Mouse (Mus musculus): ENCODE data around the gene Olfr1298. TPM values are rescaled to one million over a fixed set of nuclear protein-coding genes. Genes with fewer than 3 reads are reported as not detected.

The Olfr1298 gene
- not detected in 2 replicates for polyA plus RNA-seq (2012; rRNA removed; ENCODE audit: low replicate concordance)

DNA sequence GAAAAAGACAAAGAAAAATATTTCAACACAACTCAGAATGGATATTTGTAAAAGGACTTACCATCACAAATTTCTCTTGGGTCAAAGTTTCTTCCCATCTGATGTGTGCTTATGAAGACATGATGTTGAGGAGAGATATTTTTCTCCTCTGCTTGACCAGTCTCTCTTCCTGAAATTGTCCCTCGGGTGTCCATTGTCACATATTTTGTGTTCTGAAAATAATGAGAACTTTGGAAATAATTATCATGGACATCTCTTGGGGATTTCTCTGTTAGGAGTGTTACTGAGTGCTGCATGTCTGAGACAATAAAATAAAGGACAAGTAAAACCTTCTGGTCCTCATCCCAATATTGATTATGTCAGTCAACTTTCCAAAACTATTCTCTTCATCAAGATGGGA is at the start of gene Olfr1298:
Gene Olfr1298, minus strand, starts transcription at position 101 of the 400 bp plus-strand sequence.

DNA sequence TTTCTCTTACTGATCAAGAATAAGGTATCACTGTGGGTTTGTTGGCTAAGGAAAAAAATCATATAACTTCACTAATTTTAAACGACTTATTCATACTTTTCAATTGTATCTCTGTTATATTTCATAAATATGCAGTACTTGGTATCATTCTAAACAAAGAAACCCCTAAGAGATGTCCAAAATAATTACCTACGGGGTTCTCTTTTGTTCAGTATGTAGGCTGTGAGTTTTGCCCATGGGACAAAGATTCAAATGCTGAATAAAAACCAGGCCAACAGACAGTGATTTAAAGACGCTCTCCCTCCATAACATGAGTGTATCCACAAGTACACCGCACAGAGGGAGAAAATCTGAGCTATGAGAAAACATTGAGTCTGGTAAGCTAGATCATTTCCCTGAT is 12.1 kb upstream of the Olfr1298 start, which contains the start of gene Olfr1299:
Gene Olfr1299, plus strand, starts transcription at position 301 of the 400 bp plus-strand sequence.

DNA sequence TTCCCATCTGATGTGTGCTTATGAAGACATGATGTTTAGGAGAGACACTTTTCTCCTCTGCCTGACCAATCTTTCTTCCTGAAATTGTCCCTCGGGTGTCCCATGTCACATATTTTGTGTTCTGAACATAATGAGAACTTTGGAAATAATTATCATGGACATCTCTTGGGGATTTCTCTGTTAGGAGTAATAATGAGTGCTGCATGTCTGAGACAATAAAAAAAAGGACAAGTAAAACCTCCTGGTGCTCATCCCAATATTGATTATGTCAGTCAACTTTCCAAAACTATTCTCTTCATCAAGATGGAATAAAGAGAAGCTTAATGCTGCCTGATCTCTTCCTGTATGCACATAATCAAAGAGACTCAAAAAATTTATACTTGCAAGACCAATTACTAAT is 22.6 kb downstream of the Olfr1298 start, which contains the start of gene Olfr1297:
Gene Olfr1297, minus strand, starts transcription at position 101 of the 400 bp plus-strand sequence.

Other genes starting within 250 kb of the Olfr1298 start
- gene Olfr1286, start 226.1 kb downstream of the Olfr1298 start, polyA plus RNA-seq (2012; rRNA removed; ENCODE audit: low replicate concordance) = not detected in 2 replicates
- not detected in 2 replicates for gene Olfr1287, start 200.1 kb downstream of the Olfr1298 start, polyA plus RNA-seq (2012; rRNA removed; ENCODE audit: low replicate concordance)
- not detected in 2 replicates for gene Olfr1288, start 175.1 kb downstream of the Olfr1298 start, polyA plus RNA-seq (2012; rRNA removed; ENCODE audit: low replicate concordance)
- not detected in 2 replicates for gene Olfr1289, start 168.4 kb downstream of the Olfr1298 start, polyA plus RNA-seq (2012; rRNA removed; ENCODE audit: low replicate concordance)
- gene Olfr1290, start 155.4 kb downstream of the Olfr1298 start, polyA plus RNA-seq (2012; rRNA removed; ENCODE audit: low replicate concordance) = not detected in 2 replicates
- gene Olfr1291-ps1, start 152.0 kb downstream of the Olfr1298 start, polyA plus RNA-seq (2012; rRNA removed; ENCODE audit: low replicate concordance) = not detected in 2 replicates
- gene Olfr1293-ps, start 124.0 kb downstream of the Olfr1298 start, polyA plus RNA-seq (2012; rRNA removed; ENCODE audit: low replicate concordance) = not detected in 2 replicates
- gene Olfr1294, start 108.9 kb downstream of the Olfr1298 start, polyA plus RNA-seq (2012; rRNA removed; ENCODE audit: low replicate concordance) = not detected in 2 replicates
- not detected in 2 replicates for gene Olfr1295, start 79.5 kb downstream of the Olfr1298 start, polyA plus RNA-seq (2012; rRNA removed; ENCODE audit: low replicate concordance)
- gene Olfr1297, start 22.7 kb downstream of the Olfr1298 start, polyA plus RNA-seq (2012; rRNA removed; ENCODE audit: low replicate concordance) = not detected in 2 replicates
- gene Olfr1299, start 12.2 kb upstream of the Olfr1298 start, polyA plus RNA-seq (2012; rRNA removed; ENCODE audit: low replicate concordance) = not detected in 2 replicates
- not detected in 2 replicates for gene Olfr1301, start 101.8 kb upstream of the Olfr1298 start, polyA plus RNA-seq (2012; rRNA removed; ENCODE audit: low replicate concordance)
- not detected in 2 replicates for gene Olfr1302, start 128.2 kb upstream of the Olfr1298 start, polyA plus RNA-seq (2012; rRNA removed; ENCODE audit: low replicate concordance)
- not detected in 2 replicates for gene Olfr1303, start 171.1 kb upstream of the Olfr1298 start, polyA plus RNA-seq (2012; rRNA removed; ENCODE audit: low replicate concordance)
- gene Olfr1305, start 227.9 kb upstream of the Olfr1298 start, polyA plus RNA-seq (2012; rRNA removed; ENCODE audit: low replicate concordance) = not detected in 2 replicates